Mouse (Mus musculus): ENCODE measurements around the gene Cdkn1c.
A peak's percentile ranks its signal among the peaks of the same experiment; 100 is the strongest.

The Cdkn1c gene

DNA sequence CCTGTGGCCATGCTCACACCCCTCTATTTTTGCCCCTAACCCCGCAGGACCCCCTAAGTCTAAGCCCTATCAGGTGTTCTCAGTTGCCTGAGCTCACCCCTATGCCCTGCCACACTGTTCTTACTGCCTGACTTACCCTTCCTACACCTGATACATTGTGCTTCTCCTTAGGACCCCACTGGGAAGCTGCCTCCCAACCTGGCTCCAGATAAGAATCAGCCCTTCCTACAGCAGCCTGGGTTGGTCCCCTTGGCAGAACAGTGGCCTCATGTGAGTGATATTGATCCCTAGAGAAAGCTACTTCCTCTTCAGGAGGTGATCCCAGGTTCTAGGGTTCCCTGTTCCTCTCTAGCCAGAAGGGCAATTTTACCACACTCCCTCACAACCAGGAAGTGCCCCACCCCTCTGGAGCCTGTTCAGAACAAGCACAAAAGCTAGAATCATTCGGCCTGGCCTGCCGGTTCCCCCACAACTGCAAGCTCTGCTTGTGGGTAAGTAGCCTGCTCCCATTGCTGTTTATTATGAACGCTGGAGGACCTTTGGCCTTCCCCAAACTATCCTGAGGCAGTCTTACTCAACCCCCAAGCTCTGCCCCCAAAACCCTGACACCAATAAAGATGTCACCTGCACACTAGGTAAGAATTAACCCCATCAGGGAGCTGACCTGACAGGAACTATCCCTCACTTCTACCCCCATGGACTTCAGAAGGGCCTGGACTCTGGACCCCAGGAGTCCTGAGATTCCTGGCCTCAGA lies 12.7 kb upstream of the Cdkn1c start, which contains the start of gene Slc22a18:
Gene Slc22a18 (plus strand): TSS at position 390 of the 755 bp plus-strand sequence.
- peak; percentile 40 for DNase-seq (ENCODE audit: low read depth)

DNA sequence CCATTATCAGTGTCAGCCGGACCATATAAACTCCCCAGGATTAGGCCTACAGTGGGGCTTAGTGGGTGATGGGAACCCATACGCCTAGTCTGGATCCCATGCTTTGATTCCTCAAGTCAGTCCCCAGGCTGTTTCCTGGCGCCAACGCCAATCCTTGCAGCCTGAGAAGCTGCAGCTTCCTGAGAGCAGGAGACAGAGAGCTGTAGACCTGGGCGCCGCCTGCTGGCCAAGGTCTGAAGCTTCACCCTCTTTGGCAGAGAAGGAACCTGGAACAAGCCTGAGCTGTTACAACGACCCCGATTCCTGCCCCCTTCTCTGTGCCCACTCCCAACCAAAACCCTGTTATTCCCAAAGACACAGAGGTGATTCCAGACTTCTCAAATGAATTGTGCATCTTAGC lies 9.1 kb upstream of the Cdkn1c start:
- DNase-seq (ENCODE audit: low read depth), result no peak

- no peak for DNase-seq (ENCODE audit: low read depth)
Measured at GRCm38 (mm10) chr7:143467714-143468113, 6.9 kb upstream of the Cdkn1c start.

DNA sequence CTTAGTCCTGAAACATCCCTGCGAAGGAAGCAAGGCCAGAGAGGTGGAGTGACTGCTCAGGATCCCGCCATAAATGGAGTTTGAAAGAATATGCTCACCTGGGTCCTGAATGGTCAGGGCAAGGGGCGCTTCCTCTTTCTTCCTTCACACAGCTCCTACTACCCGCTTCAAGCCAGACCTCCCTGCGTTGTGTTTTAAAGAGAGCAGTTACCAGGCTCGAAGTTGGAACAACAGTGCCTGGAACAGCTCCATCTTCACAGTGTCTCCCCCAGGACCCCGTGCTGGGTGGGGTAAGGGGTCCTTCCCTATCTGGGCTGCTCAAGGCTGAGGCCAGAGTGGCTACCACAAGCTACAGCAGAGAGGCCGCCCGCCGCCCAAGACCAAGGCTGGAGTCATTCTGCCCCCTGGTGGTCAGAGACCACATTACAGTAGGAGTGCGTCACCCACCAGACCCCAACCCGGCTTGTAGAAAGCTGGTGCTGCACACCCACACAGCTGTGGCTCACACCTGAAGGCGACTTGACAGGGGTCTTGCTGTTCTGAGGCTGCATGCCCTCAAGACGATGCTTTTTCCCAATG lies 5.3 kb upstream of the Cdkn1c start:
- DNase-seq (ENCODE audit: low read depth), result no peak

DNA sequence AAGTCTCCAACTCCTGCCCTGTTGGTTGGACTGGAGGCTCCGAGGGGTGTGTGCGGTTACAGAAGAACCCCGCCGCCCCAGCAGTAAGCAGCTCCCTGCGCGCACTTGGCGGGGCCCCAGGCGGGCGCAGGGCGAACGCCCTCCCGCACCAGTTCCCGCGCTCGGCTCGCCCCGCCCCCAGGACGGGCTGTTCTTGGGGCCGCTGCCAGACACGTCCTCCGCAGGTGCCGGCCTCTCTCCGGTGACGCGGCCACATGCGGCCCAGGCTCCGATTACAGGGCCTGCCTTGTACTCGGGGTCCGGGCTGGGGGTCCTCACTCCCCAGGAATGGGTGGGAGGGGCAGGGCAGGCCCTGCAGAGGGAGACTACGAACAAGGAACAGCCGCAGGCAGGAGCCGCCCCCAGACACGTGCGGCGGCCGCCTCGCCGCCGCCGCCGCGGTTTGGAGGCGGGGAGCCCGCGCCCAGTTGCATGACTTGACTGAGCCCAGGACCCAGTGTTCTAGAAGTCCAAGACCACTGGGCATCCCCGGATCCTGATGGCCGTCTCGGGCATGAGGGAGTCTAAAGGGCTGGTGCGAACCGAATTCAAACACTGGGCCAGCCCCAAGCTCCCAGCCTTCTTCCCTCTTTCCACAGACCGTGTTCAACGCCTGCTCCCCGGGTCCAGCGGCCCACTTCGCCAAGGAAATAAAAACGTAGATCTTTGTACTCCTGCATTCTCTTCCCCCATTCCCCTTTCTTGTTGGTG lies 4.1 kb upstream of the Cdkn1c start:
- DNase-seq (ENCODE audit: low read depth), result no peak

DNA sequence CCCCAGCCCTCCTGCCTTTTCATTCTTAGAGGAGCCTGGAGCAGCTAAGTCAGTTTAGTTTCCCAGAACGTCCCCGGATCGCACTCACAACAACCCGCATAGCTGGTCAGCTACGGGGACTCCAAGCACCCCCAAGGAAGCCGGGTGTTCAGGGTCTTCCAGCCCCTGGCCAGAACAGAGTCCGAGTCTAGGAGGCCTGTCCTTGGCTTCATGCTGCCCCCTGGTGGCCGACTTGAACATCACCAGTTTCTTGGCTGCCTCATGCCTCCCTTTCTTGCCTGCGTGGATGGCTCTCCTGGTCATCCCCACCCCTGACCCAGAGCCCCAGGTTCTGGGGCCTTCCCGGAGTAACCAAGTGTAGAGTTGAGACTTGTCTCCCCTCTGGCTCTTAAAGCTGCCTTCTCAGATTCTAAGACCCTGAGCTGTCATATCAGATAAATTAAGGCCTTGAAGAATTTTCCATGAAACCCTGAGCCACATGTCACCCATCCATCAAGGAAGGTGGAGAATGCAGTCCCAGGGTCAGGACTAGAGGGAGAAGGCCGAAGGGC lies 3.1 kb upstream of the Cdkn1c start:
- no peak for DNase-seq (ENCODE audit: low read depth)

GRCm38 (mm10) chr7:143462516-143462915 lies 1.7 kb upstream of the Cdkn1c start:
- no peak for DNase-seq (ENCODE audit: low read depth)

GRCm38 (mm10) chr7:143461920-143462319 lies 1.1 kb upstream of the Cdkn1c start:
- DNase-seq (ENCODE audit: low read depth), result no peak

- no peak for DNase-seq (ENCODE audit: low read depth)
Measured at GRCm38 (mm10) chr7:143461294-143461870, 532 bp upstream of the Cdkn1c start.

GRCm38 (mm10) chr7:143460217-143460834 lies 524 bp downstream of the Cdkn1c start:
- no peak for DNase-seq (ENCODE audit: low read depth)

GRCm38 (mm10) chr7:143459332-143460211 lies 1.3 kb downstream of the Cdkn1c start:
- no peak for DNase-seq (ENCODE audit: low read depth)

- DNase-seq (ENCODE audit: low read depth), result no peak
Measured at GRCm38 (mm10) chr7:143458963-143459331, 1.9 kb downstream of the Cdkn1c start.

DNA sequence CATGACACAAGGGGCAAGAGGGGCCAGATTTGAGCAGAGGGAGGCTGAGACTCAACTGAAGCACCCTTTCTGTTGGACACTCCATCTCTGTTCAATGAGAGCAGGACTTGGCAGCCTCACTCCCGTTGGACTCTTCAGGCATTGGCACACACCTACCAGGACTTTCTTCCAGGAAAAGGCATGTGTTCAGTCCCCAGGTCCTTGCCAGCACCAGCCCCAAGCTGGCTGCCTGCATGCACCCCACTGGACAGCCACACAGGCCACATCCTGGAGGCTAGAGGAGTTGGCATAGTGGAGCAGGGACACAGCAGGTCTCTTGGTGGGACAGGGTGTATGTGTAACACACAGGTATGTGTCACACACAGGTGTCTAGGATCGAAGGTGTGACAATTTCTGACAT lies 13.7 kb downstream of the Cdkn1c start:
- DNase-seq (ENCODE audit: low read depth), result no peak

DNA sequence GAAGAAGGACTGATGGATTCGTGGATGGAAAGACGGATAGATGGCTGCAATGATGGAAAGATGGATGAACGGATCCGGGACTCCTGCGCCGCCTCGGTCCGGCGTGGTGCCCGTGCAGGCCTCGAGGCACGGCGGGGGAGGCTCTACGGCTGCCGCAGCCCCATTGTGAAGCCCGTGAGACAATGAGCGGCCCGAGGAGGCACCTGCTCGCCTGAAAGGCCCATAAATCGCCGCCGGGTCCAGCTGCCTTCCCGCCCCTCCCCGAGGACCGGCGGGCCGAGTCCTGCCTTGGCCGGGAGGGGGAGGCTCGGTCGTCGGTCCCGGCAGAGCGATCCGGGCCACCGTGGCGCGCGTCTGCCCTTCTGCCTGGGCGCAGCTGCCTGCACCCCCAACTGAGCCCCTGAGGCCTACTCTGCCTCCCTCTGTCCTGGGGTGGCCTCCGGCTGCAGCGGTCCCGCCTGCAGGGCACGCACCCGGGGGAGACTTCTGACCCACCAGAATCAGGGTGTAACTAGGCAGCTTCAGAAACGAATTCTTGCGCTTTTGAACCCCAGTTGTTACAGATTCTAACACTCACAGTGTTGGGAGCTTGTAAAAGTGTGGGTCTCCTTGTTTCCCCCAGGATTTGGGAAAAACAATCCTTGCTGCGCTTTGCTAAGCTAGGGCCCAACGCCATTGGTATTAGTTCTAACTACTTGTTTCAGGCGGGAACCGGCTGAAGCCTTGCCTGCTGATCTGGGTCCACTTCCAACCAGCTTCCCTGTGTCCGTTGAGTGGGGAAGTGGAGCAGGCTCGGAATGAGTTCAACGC lies 15.0 kb downstream of the Cdkn1c start:
- DNase-seq (ENCODE audit: low read depth), result no peak

- no peak for DNase-seq (ENCODE audit: low read depth)
Measured at GRCm38 (mm10) chr7:143444955-143445648, 15.7 kb downstream of the Cdkn1c start.

DNA sequence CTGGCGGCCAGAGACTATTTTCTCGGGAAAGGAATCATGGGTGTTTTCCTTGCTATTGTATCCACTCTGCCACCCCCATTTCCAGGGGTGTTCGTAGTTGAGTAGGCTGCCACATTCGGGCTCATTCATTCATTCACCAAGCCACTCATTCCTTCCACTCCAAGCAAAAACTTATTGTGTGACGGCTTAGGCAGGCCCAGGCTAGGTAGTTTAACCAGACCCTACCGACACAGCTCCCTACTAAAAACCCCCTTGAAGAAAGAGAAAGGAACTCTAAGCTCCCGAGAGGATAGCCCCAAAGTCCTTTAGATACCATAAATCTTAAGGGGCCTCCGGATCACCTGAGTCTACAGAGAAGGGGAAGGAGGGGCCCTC lies 16.3 kb downstream of the Cdkn1c start:
- DNase-seq (ENCODE audit: low read depth), result no peak

- DNase-seq (ENCODE audit: low read depth), result no peak
Measured at GRCm38 (mm10) chr7:143438965-143439364, 21.9 kb downstream of the Cdkn1c start.

DNA sequence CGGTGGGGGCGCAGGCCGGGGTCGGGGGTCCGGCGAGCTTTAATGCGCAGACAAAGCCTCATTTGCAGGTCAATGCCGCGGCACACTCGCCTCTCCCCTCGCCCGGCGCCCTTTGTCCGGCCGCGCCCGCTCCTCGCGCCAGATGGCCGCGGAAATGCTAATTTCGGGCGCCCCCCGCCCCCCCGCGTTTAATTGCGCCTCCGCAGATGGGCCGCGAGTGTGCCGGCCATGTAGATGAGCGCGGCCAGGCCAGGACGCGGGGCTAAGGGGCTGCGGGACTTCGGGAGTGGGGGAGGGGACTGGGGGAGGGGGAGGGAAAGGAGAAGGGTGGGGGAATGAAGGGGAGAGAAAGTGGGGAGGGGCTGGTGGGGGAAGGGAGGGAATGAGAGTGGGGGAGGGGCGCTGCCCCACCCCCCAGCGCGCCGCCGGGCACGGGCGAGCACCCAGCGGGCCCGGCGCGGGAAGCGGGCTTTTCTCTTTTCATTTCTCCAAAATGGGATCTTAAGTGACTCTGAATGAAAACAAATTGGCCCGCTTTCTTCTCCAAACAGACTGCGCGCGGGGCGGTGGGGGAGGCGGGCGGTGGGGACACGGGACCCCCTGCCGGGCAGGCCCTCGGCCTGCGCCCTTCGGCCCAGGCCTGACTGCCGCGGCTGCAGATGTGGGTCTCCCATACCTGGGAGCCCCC lies 22.8 kb downstream of the Cdkn1c start:
- DNase-seq (ENCODE audit: low read depth), result no peak

All from fibroblast of lung, adult 2 months (primary cell).